Mouse (Mus musculus) myocyte (in vitro differentiated cells): ENCODE results near the gene Prl8a1.

ENCODE experiments used
- E2F4 ChIP-seq: IDR thresholded peaks from one replicate; pipeline ENCODE4 v1.6.1; 2011; ENCODE audit warnings: mild to moderate bottlenecking, control low read depth, moderate library complexity; ENCODE audit not compliant: insufficient read depth
- MYOG ChIP-seq, 3 experiments: IDR thresholded peaks; one replicate each; pipeline ENCODE4 v1.6.1; 2011; ENCODE audit warnings: control low read depth in 2 of 3, low read depth in 2 of 3, mild to moderate bottlenecking in 2 of 3; ENCODE audit not compliant: insufficient read length in 2 of 3, control insufficient read depth in 1 of 3, insufficient read depth in 1 of 3
- POLR2A ChIP-seq: IDR thresholded peaks from one replicate; pipeline ENCODE4 v1.6.1; 2011; ENCODE audit warnings: low read depth, mild to moderate bottlenecking, control low read depth, moderate library complexity; ENCODE audit not compliant: insufficient read length
- SRF ChIP-seq: IDR thresholded peaks from one replicate; pipeline ENCODE4 v1.6.1; 2011; ENCODE audit warnings: low read depth; ENCODE audit not compliant: control insufficient read depth, insufficient read length
- TCF12 ChIP-seq: IDR thresholded peaks from one replicate; pipeline ENCODE4 v1.6.1; 2011; ENCODE audit warnings: mild to moderate bottlenecking, control low read depth; ENCODE audit not compliant: poor library complexity, insufficient read depth, severe bottlenecking

GRCm38 (mm10) chr13:27553336-27553735 lies 28.6 kb downstream of the Prl8a1 start:
- no peak for TF ChIP-seq POLR2A
- TF ChIP-seq SRF: no peak
- no peak for TF ChIP-seq TCF12
- no peak for TF ChIP-seq E2F4
- no peak for TF ChIP-seq MYOG (IDR thresholded peaks at IDR 0.05; ENCODE audit: control insufficient read depth in 1 of 3, insufficient read depth in 1 of 3, insufficient read length in 2 of 3, low read depth in 2 of 3)
